Mouse (Mus musculus): ENCODE measurements around the gene Lrp10. TPM values are rescaled to one million over a fixed set of nuclear protein-coding genes. Genes with fewer than 3 reads are reported as not detected.

Gene Lrp10
- polyA plus RNA-seq, 1 experiment = 48.6 TPM

DNA sequence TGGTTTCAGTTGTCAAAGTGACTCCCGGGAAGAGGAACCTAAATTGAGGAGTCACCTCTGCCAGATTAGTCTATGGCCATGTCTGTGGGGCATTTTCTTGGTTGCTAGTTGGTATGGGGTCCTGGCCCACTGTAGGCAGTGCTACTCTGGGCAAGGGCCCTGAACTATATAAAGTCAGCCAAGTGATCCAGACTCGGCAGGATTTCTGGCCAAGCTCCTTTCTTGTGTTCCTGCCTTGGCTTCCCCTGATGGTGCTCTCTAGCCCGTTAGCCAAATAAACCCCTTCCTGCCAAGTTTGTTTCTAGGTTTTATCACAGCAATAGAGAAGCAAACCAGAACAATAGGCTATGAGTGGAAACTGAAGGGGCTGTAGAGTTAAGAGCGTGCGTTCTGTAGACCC, 10.8 kb downstream of the Lrp10 start:
- TF ChIP-seq POLR2A (IDR thresholded peaks at IDR 0.05; ENCODE audit: borderline replicate concordance, insufficient read depth, low read length) (no peak), CTCF (IDR thresholded peaks at IDR 0.05; ENCODE audit: borderline replicate concordance, insufficient read depth, low read depth, low read length) (no peak)
- peaks cover 15% of the 10 kb centered on the region; the same call in 1 of the 2 replicates for H3K4me1 ChIP-seq (ENCODE audit: control insufficient read depth, insufficient read depth, low read length)
- no peaks in the 10 kb centered on the region for H3K27me3 ChIP-seq (ENCODE audit: control insufficient read depth, insufficient read depth, low read length)
- no peak overlapping the region for H3K27ac ChIP-seq (ENCODE audit: insufficient read depth, low read length)
- DNase-seq = no peak
- WGBS = 45% methylated on average over 5 of the region's 5 CpGs
- H3K4me3 ChIP-seq (replicated peaks; ENCODE audit: insufficient read depth, low read depth, low read length) = no peak overlapping the region

DNA sequence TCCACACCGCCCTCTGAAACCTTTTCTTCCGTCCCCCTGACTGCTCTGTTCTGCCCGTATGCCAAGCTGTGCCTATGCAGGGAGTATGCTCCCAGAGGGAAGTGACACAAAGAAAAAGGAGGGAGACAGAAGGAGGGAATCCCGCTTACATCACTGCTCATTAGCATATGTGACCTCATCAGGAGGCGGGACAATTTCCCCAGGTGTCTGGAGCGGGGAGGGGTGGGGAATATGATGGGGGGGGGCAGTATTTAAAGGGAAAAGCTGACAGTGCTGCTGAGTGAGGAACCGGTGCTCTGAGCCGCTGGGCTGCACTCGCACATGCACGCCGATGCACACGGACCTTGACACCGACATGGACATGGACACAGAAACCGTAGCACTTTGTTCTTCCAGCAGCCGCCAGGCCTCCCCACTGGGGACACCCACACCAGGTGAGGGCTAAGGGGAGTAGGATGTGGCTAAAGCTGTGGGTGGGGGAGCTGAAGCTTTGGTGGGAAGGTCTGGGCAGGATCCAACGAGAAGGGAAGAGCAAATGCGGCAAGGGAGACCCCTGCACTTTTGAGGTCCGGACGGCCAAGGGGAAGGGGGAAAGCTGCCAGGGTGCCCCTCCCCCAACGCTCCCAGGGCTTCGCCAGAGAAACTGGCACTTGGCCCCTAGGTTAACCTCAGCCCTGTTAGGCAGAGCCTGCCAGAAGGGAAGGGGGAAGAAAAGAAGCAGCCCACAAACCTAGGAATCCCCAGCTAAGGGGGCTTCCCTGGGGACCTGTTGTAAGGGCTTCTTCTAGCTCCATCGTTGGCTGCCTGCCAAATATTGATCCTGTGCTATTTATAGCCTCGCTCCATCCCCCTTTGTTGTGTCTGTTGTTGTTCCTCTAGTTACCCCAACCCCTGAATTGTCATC, 12.3 kb downstream of the Lrp10 start, which contains the start of gene Rem2:
TSS of gene Rem2 (plus strand) at position 160 of the 904 bp plus-strand sequence.
- Histone ChIP-seq H3K4me3 (replicated peaks; ENCODE audit: insufficient read depth, low read depth, low read length) (peak within 1 kb of the TSS; percentile 81), H3K27ac (ENCODE audit: insufficient read depth, low read length) (peak within 1 kb of the TSS; percentile 63), H3K27me3 (ENCODE audit: control insufficient read depth, insufficient read depth, low read length) (no peaks in the 10 kb centered on the region), H3K4me1 (ENCODE audit: control insufficient read depth, insufficient read depth, low read length) (peaks cover 9% of the 10 kb centered on the region; the same call in 1 of the 2 replicates)
- TF ChIP-seq CTCF (IDR thresholded peaks at IDR 0.05; ENCODE audit: borderline replicate concordance, insufficient read depth, low read depth, low read length) (no peak), POLR2A (IDR thresholded peaks at IDR 0.05; ENCODE audit: borderline replicate concordance, insufficient read depth, low read length) (peak; percentile 87)
- WGBS = under 1% methylated on average over 23 of the region's 23 CpGs
- DNase-seq = peak; percentile 88 to 92

DNA sequence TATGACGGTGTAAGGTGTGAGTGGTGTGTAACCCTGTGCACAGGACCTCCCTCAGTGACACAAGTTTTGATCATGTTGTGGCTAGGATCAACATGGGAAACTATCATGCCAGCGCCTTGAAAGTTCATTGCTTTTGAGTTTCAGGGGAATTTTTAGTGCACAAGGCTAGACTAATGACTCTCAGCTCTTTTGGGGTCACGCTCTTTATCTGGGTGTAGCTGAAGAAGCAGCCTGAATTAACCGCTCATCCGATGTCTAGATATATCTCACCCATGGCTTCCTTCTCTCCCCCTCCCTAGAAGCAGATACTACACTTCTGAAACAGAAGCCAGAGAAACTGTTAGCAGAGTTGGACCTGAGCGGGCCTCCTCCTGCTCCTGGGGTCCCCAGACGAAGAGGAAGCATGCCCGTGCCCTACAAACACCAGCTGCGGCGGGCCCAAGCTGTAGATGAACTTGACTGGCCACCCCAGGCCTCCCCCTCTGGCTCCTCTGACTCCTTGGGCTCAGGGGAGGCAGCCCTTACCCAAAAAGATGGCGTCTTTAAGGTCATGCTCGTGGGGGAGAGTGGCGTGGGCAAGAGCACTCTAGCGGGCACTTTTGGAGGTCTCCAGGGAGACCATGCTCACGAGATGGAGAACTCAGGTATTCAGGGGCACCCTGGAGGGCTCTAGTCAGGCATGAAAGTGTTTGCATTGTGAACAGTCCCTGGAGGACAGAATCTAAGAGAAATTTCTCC, 13.4 kb downstream of the Lrp10 start:
- 73% methylated on average over 15 of the region's 15 CpGs for WGBS

DNA sequence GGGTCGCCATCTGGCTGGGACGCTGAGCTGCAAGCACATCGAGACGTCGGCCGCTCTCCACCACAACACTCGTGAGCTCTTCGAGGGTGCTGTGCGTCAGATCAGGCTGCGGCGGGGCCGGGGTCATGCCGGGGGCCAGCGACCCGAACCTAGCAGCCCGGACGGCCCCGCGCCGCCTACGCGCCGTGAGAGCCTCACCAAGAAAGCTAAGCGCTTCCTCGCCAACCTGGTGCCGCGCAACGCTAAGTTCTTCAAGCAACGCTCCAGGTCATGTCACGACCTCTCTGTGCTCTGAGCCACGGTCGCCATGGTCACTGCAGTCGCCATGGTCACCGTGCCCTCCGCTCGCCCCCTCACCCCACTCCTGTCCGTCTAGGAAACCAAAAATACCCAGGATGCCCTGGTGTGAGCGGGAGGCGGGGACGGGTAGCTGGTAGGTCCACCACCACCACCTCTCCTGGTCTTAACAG, 15.5 kb downstream of the Lrp10 start:
- H3K4me3 ChIP-seq (replicated peaks; ENCODE audit: insufficient read depth, low read depth, low read length) = no peak overlapping the region
- no peak overlapping the region for H3K27ac ChIP-seq (ENCODE audit: insufficient read depth, low read length)
- no peak for DNase-seq
- TF ChIP-seq CTCF (IDR thresholded peaks at IDR 0.05; ENCODE audit: borderline replicate concordance, insufficient read depth, low read depth, low read length) (no peak), POLR2A (IDR thresholded peaks at IDR 0.05; ENCODE audit: borderline replicate concordance, insufficient read depth, low read length) (no peak)
- H3K4me1 ChIP-seq (ENCODE audit: control insufficient read depth, insufficient read depth, low read length) = peaks cover 6% of the 10 kb centered on the region; the same call in 1 of the 2 replicates
- no peaks in the 10 kb centered on the region for H3K27me3 ChIP-seq (ENCODE audit: control insufficient read depth, insufficient read depth, low read length)
- WGBS = 38% methylated on average over 40 of the region's 40 CpGs

More for the DNA sequence above, 13.4 kb downstream of the Lrp10 start:
- H3K4me3 ChIP-seq (replicated peaks; ENCODE audit: insufficient read depth, low read depth, low read length) = peak overlapping the region; percentile 81
- H3K4me1 ChIP-seq (ENCODE audit: control insufficient read depth, insufficient read depth, low read length) = peaks cover 9% of the 10 kb centered on the region; the same call in 1 of the 2 replicates
- H3K27me3 ChIP-seq (ENCODE audit: control insufficient read depth, insufficient read depth, low read length) = no peaks in the 10 kb centered on the region
- no peak overlapping the region for H3K27ac ChIP-seq (ENCODE audit: insufficient read depth, low read length)
- TF ChIP-seq POLR2A (IDR thresholded peaks at IDR 0.05; ENCODE audit: borderline replicate concordance, insufficient read depth, low read length) = no peak
- TF ChIP-seq CTCF (IDR thresholded peaks at IDR 0.05; ENCODE audit: borderline replicate concordance, insufficient read depth, low read depth, low read length) = no peak
- DNase-seq = no peak

DNA sequence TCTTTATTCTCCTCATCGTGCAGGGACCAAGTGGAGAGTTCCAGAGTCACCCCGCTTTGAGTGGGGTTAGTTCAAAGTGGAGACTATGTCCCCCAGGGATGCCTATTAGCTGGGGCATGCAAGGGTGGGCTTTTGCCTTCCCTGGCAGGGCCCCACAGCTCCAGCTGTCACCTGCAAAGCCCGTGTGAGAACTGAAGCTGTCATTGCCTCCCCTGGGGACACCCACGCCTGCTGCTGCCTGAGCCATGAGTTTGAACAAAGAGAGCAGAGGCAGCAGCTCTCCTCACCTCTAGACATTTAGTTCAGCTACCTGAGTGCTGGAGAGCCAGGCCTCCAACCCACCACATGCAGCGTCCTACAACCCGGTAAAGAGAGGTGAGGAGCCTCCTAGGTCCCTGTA, 16.7 kb downstream of the Lrp10 start:
- Histone ChIP-seq H3K4me3 (replicated peaks; ENCODE audit: insufficient read depth, low read depth, low read length) (no peak overlapping the region), H3K4me1 (ENCODE audit: control insufficient read depth, insufficient read depth, low read length) (peaks cover under 1% of the 10 kb centered on the region; the same call in 1 of the 2 replicates), H3K27ac (ENCODE audit: insufficient read depth, low read length) (no peak overlapping the region), H3K27me3 (ENCODE audit: control insufficient read depth, insufficient read depth, low read length) (no peaks in the 10 kb centered on the region)
- DNase-seq = no peak
- TF ChIP-seq CTCF (IDR thresholded peaks at IDR 0.05; ENCODE audit: borderline replicate concordance, insufficient read depth, low read depth, low read length) (no peak), POLR2A (IDR thresholded peaks at IDR 0.05; ENCODE audit: borderline replicate concordance, insufficient read depth, low read length) (no peak)
- WGBS = 64% methylated on average over 6 of the region's 6 CpGs

DNA sequence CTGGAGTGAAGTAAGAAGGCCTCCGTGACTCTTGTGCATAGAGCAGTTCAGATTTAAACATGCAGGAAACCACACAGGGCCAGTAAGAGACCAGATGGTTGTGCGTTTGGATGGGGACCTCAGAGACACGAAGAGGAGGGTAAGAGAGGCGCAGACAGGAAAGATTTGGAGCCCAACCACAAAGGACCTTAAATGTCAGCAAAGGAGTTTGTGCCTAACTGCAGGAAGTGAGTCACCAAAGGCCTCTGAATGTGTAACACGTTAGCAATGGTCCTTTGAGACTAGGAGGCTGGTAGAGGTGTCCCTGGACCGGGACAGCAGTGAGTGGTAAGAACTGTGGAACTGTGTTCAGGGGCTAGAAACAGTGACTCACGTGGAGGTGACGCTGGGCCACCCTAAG, 17.5 kb downstream of the Lrp10 start:
- Histone ChIP-seq H3K4me1 (ENCODE audit: control insufficient read depth, insufficient read depth, low read length) (no peaks in the 10 kb centered on the region; the same call in 1 of the 2 replicates), H3K27ac (ENCODE audit: insufficient read depth, low read length) (no peak overlapping the region), H3K4me3 (replicated peaks; ENCODE audit: insufficient read depth, low read depth, low read length) (no peak overlapping the region), H3K27me3 (ENCODE audit: control insufficient read depth, insufficient read depth, low read length) (no peaks in the 10 kb centered on the region)
- TF ChIP-seq CTCF (IDR thresholded peaks at IDR 0.05; ENCODE audit: borderline replicate concordance, insufficient read depth, low read depth, low read length) = no peak
- TF ChIP-seq POLR2A (IDR thresholded peaks at IDR 0.05; ENCODE audit: borderline replicate concordance, insufficient read depth, low read length) = no peak
- no peak for DNase-seq
- WGBS = 78% methylated on average over 8 of the region's 8 CpGs

DNA sequence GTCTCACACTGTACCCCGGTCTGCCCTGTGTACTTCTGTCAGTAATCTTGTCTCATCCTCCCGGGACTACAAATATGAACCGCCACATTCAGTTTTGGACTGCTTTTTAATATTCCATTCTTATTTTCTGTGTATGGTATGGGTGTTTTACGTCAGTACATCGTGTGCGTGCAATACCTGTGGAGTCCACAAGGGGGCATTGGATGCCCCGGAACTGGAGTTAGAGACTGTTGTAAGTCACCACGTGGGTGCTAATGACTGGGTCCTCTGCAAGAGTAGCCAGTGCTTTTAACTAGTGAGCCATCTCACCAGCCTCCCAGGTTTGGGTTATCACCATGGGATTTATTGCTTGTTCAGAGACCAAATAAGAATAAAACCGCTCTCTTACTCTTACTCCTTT, 18.6 kb downstream of the Lrp10 start:
- 42% methylated on average over 9 of the region's 9 CpGs for WGBS
- no peak overlapping the region for H3K27ac ChIP-seq (ENCODE audit: insufficient read depth, low read length)
- H3K4me3 ChIP-seq (replicated peaks; ENCODE audit: insufficient read depth, low read depth, low read length) = no peak overlapping the region
- peak in 1 of 2 experiments; percentile 27 for DNase-seq
- peak; percentile 50; the same call in 1 of the 2 replicates for TF ChIP-seq CTCF (IDR thresholded peaks at IDR 0.05; ENCODE audit: borderline replicate concordance, insufficient read depth, low read depth, low read length)
- no peak for TF ChIP-seq POLR2A (IDR thresholded peaks at IDR 0.05; ENCODE audit: borderline replicate concordance, insufficient read depth, low read length)
- no peaks in the 10 kb centered on the region for H3K27me3 ChIP-seq (ENCODE audit: control insufficient read depth, insufficient read depth, low read length)
- no peaks in the 10 kb centered on the region for H3K4me1 ChIP-seq (ENCODE audit: control insufficient read depth, insufficient read depth, low read length)
